Mouse (Mus musculus): Measurements from ENCODE around the gene Sema4d. TPM values are rescaled to one million over a fixed set of nuclear protein-coding genes. Genes with fewer than 3 reads are reported as not detected.

The Sema4d gene
- total and polyA plus RNA-seq, 2 experiments from 2014 or later: 11.6 to 18.2 TPM

GRCm38 (mm10) chr13:51658094-51658493, 135.5 kb downstream of the Sema4d start:
- Histone ChIP-seq H3K27me3 (ENCODE audit: control insufficient read depth, insufficient read depth, low read length) (no peaks in the 10 kb centered on the region), H3K9me3 (replicated peaks; ENCODE audit: control insufficient read depth, low read length) (no peaks in the 10 kb centered on the region), H3K4me3 (ENCODE audit: low read depth, low read length) (no peak overlapping the region), H3K4me2 (ENCODE audit: low read depth, low read length) (no peak overlapping the region), H3K27ac (ENCODE audit: low read depth) (no peak overlapping the region), H3K9ac (replicated peaks; ENCODE audit: low read depth, low read length) (no peak overlapping the region), H3K4me1 (ENCODE audit: control insufficient read depth, insufficient read depth) (no peaks in the 10 kb centered on the region), H3K36me3 (replicated peaks; ENCODE audit: control insufficient read depth, insufficient read depth, low read length) (peaks cover 95% of the 10 kb centered on the region)
- no peak for DNase-seq (ENCODE audit: low spot score)
- no peak for ATAC-seq (ENCODE audit: insufficient read depth, low read depth)
- no peak for TF ChIP-seq EP300 (IDR thresholded peaks at IDR 0.05; ENCODE audit: low read depth)
- TF ChIP-seq CTCF (IDR thresholded peaks at IDR 0.05; ENCODE audit: low read depth): no peak
- WGBS: 93% methylated on average over 3 of the region's 3 CpGs

- no peak overlapping the region for H3K4me3 ChIP-seq (ENCODE audit: low read depth, low read length)
- no peak overlapping the region for H3K9ac ChIP-seq (replicated peaks; ENCODE audit: low read depth, low read length)
- no peak overlapping the region for H3K4me2 ChIP-seq (ENCODE audit: low read depth, low read length)
- TF ChIP-seq EP300 (IDR thresholded peaks at IDR 0.05; ENCODE audit: low read depth) (no peak), CTCF (IDR thresholded peaks at IDR 0.05; ENCODE audit: low read depth) (no peak)
- no peak overlapping the region for H3K27ac ChIP-seq (ENCODE audit: low read depth)
- no peak for ATAC-seq (ENCODE audit: insufficient read depth, low read depth)
- H3K4me1 ChIP-seq (ENCODE audit: control insufficient read depth, insufficient read depth): peaks cover 4% of the 10 kb centered on the region; the same call in 1 of the 2 replicates
- WGBS: 85% methylated on average over 13 of the region's 13 CpGs
- H3K27me3 ChIP-seq (ENCODE audit: control insufficient read depth, insufficient read depth, low read length): no peaks in the 10 kb centered on the region
- no peak for DNase-seq (ENCODE audit: low spot score)
- H3K36me3 ChIP-seq (replicated peaks; ENCODE audit: control insufficient read depth, insufficient read depth, low read length): peaks cover 88% of the 10 kb centered on the region
- no peaks in the 10 kb centered on the region for H3K9me3 ChIP-seq (replicated peaks; ENCODE audit: control insufficient read depth, low read length)
These were observed 136.9 kb downstream of the Sema4d start for GRCm38 (mm10) chr13:51656516-51657235.

DNA sequence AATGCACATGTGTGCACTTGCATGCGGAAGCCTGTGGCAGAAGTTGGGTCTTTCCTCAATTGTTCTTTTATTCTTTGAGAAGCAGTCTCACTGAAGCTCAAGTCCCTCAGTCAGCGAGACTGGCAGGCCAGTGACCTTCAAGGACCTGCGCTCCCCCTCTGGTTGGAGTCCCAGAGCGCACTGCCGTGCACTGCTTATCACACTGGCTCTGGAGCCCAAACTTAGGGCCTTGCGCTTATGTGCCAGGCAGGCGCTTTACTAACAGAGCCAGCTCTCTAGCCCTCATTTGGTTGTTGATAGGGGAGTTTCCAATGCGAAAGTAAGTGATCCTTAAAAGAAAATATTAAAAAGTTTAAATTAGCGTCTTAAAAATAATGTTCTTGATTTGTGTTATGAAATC, 139.6 kb downstream of the Sema4d start:
- 58% methylated on average over 9 of the region's 9 CpGs for WGBS
- Histone ChIP-seq H3K4me3 (ENCODE audit: low read depth, low read length) (no peak overlapping the region), H3K27me3 (ENCODE audit: control insufficient read depth, insufficient read depth, low read length) (no peaks in the 10 kb centered on the region)

DNA sequence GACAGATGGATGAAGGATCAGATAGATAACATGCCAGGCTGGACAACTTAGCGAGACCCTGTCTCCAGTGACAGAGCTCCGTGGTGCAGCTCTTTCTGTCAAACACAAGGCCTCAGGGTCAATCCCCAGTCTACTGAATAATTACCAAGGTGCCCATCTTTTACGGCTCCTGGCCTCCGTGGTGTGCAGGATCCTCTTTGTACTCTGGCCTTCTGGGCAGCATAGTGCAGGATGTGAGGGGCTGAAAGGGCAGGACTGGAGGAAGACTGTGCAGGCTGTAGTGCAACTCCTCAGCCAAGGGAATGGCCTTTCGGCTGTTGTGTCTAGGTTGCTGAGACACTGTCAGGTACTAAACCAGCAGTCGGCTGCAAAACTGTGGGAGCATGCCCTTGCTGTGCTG, 140.4 kb downstream of the Sema4d start:
- Histone ChIP-seq H3K4me2 (ENCODE audit: low read depth, low read length) (no peak overlapping the region), H3K9ac (replicated peaks; ENCODE audit: low read depth, low read length) (no peak overlapping the region), H3K36me3 (replicated peaks; ENCODE audit: control insufficient read depth, insufficient read depth, low read length) (peaks cover 57% of the 10 kb centered on the region), H3K9me3 (replicated peaks; ENCODE audit: control insufficient read depth, low read length) (no peaks in the 10 kb centered on the region), H3K27ac (ENCODE audit: low read depth) (no peak overlapping the region), H3K27me3 (ENCODE audit: control insufficient read depth, insufficient read depth, low read length) (no peaks in the 10 kb centered on the region), H3K4me3 (ENCODE audit: low read depth, low read length) (no peak overlapping the region), H3K4me1 (ENCODE audit: control insufficient read depth, insufficient read depth) (peaks cover 14% of the 10 kb centered on the region)
- TF ChIP-seq EP300 (IDR thresholded peaks at IDR 0.05; ENCODE audit: low read depth) (no peak), CTCF (IDR thresholded peaks at IDR 0.05; ENCODE audit: low read depth) (no peak)
- 91% methylated on average over 6 of the region's 6 CpGs for WGBS
- DNase-seq (ENCODE audit: low spot score) (no peak), ATAC-seq (ENCODE audit: insufficient read depth, low read depth) (no peak)

More for the DNA sequence above, 139.6 kb downstream of the Sema4d start:
- H3K9me3 ChIP-seq (replicated peaks; ENCODE audit: control insufficient read depth, low read length): no peaks in the 10 kb centered on the region
- no peak overlapping the region for H3K4me2 ChIP-seq (ENCODE audit: low read depth, low read length)
- peaks cover 65% of the 10 kb centered on the region for H3K36me3 ChIP-seq (replicated peaks; ENCODE audit: control insufficient read depth, insufficient read depth, low read length)
- TF ChIP-seq CTCF (IDR thresholded peaks at IDR 0.05; ENCODE audit: low read depth) (no peak), EP300 (IDR thresholded peaks at IDR 0.05; ENCODE audit: low read depth) (no peak)
- peaks cover 10% of the 10 kb centered on the region for H3K4me1 ChIP-seq (ENCODE audit: control insufficient read depth, insufficient read depth)
- peak; percentile 36; the same call in 1 of the 2 replicates for ATAC-seq (ENCODE audit: insufficient read depth, low read depth)
- no peak overlapping the region for H3K9ac ChIP-seq (replicated peaks; ENCODE audit: low read depth, low read length)
- peak; percentile 50 for DNase-seq (ENCODE audit: low spot score)
- peak overlapping the region; percentile 21; the same call in 1 of the 2 replicates for H3K27ac ChIP-seq (ENCODE audit: low read depth)

DNA sequence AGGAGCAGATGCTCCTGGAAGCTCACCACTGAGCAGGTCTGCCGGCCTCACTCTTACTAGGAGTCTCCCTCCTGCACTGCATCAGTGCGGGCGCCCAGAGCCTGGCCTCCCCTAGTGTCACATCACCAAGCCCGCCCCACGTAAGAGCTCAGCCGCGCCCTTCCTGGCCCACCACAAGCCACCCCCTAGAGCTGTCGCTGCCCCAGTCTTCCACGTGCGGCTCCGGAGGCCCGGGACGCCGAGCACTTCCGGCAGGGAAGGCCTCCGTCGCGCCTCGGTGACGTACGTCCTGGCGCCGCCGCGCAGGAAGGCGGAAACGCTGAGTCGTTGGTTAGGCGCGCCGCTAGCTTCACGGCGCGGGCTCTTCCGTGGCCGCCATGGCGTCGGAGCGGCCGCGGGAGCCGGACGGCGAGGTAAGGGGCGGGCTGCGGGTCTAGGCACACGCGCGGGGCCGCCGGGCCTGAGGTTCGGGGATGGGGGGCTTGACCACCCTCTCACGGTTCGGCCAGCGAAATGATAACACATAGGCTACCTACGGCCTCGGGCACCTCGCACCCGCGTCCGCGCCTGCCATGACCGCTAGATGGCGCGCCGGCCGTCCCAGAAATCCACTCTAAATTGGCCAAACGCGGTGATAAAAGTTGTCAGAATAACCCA, 142.0 kb downstream of the Sema4d start, which contains the start of gene Secisbp2:
Secisbp2 (plus strand) TSS at position 290 of the 657 bp plus-strand sequence.
- Histone ChIP-seq H3K4me2 (ENCODE audit: low read depth, low read length) (peak within 1 kb of the TSS; percentile 77), H3K9me3 (replicated peaks; ENCODE audit: control insufficient read depth, low read length) (no peaks in the 10 kb centered on the region), H3K27me3 (ENCODE audit: control insufficient read depth, insufficient read depth, low read length) (no peaks in the 10 kb centered on the region), H3K9ac (replicated peaks; ENCODE audit: low read depth, low read length) (peak within 1 kb of the TSS; percentile 71), H3K27ac (ENCODE audit: low read depth) (peak within 1 kb of the TSS; percentile 93), H3K36me3 (replicated peaks; ENCODE audit: control insufficient read depth, insufficient read depth, low read length) (peaks cover 41% of the 10 kb centered on the region), H3K4me1 (ENCODE audit: control insufficient read depth, insufficient read depth) (peaks cover 30% of the 10 kb centered on the region), H3K4me3 (ENCODE audit: low read depth, low read length) (peak within 1 kb of the TSS; percentile 94)
- DNase-seq (ENCODE audit: low spot score) (peak; percentile 88), ATAC-seq (ENCODE audit: insufficient read depth, low read depth) (peak; percentile 95)
- under 1% methylated on average over 68 of the region's 69 CpGs for WGBS
- TF ChIP-seq CTCF (IDR thresholded peaks at IDR 0.05; ENCODE audit: low read depth): peak; percentile 78
- TF ChIP-seq EP300 (IDR thresholded peaks at IDR 0.05; ENCODE audit: low read depth): peak; percentile 61; the same call in 1 of the 2 replicates
